Mouse (Mus musculus) embryonic facial prominence, embryonic 10.5 days (tissue): ENCODE measurements around the gene 1700123L14Rik. TPM values are rescaled to one million over a fixed set of nuclear protein-coding genes. Genes with fewer than 3 reads are reported as not detected.
"Not testable (repeated sequence)": the region's sequence is repeated elsewhere in the genome, so short reads cannot be mapped to it uniquely, and the experiment has no call there.

Source experiments
- DNase-seq: peaks from one replicate; pipeline ENCODE4 v3.0.0-alpha.2; 2017; ENCODE audit warnings: low spot score
- H3K27ac ChIP-seq: fragments of 300-500 bp; sonication (generic); replicated peaks from 2 replicates; pipeline ENCODE4 v1.5.1; 2016; ENCODE audit warnings: mild to moderate bottlenecking
- H3K27me3 ChIP-seq: fragments of 300-500 bp; sonication (generic); replicated peaks from 2 replicates; pipeline ENCODE4 v1.6.1; 2016; ENCODE audit warnings: low read depth, mild to moderate bottlenecking; ENCODE audit not compliant: poor library complexity, severe bottlenecking
- H3K36me3 ChIP-seq: fragments of 300-500 bp; sonication (generic); replicated peaks from 2 replicates; pipeline ENCODE4 v1.6.1; 2016; ENCODE audit warnings: mild to moderate bottlenecking, moderate library complexity
- H3K4me1 ChIP-seq: fragments of 300-500 bp; sonication (generic); 2 replicates; pipeline ENCODE4 v1.6.1; 2016
- H3K4me3 ChIP-seq: fragments of 300-500 bp; sonication (generic); 2 replicates; pipeline ENCODE4 v1.5.1; 2016; ENCODE audit warnings: mild to moderate bottlenecking, moderate library complexity
- H3K9me3 ChIP-seq: fragments of 300-500 bp; sonication (generic); 2 replicates; pipeline ENCODE4 v1.6.1; 2016; ENCODE audit warnings: mild to moderate bottlenecking
- WGBS: fragments of 180-500 bp; shearing (Covaris S2); methylation state at CpG from one replicate; pipeline ENCODE4 v1.1.7; 2016; 5-methylcytosine and 5-hydroxymethylcytosine counted together
- polyA plus RNA-seq: library from polyadenylated mRNA; unstranded; fragments of >200 nt; fragmentation: Nextera tagmentation; extraction: Ambion mirVana; gene quantifications from 2 replicates; pipeline ENCODE4 v1.2.1, GENCODE M21; 2016

Gene 1700123L14Rik
- not detected in 2 replicates for polyA plus RNA-seq

- H3K4me1 ChIP-seq: no peaks in the 10 kb centered on the region
- no peaks in the 10 kb centered on the region for H3K27me3 ChIP-seq
- DNase-seq: no peak
- H3K27ac ChIP-seq: no peak within 1 kb of the TSS
- H3K36me3 ChIP-seq: no peaks in the 10 kb centered on the region
- no peak within 1 kb of the TSS for H3K4me3 ChIP-seq
- H3K9me3 ChIP-seq: no peaks in the 10 kb centered on the region
- 86% methylated on average over 18 of the region's 18 CpGs for WGBS
Observed at GRCm38 (mm10) chr6:96165818-96166379, at the start of gene 1700123L14Rik. 1700123L14Rik (minus strand) TSS chr6:96166243.

GRCm38 (mm10) chr6:96205395-96205794, 39.4 kb upstream of the 1700123L14Rik start:
- H3K27me3 ChIP-seq: no peaks in the 10 kb centered on the region
- no peak for DNase-seq
- H3K9me3 ChIP-seq: no peaks in the 10 kb centered on the region
- H3K36me3 ChIP-seq: no peaks in the 10 kb centered on the region
- H3K27ac ChIP-seq: no peak overlapping the region
- H3K4me1 ChIP-seq: no peaks in the 10 kb centered on the region
- WGBS: 92% methylated on average over 2 of the region's 2 CpGs
- H3K4me3 ChIP-seq: no peak overlapping the region

- not testable (repeated sequence) for H3K4me1 ChIP-seq
- WGBS: 89% methylated on average over 2 of the region's 2 CpGs
Observed at GRCm38 (mm10) chr6:96198991-96199390, 32.9 kb upstream of the 1700123L14Rik start.

GRCm38 (mm10) chr6:96186517-96186916, 20.5 kb upstream of the 1700123L14Rik start:
- H3K27me3 ChIP-seq: no peaks in the 10 kb centered on the region
- no peaks in the 10 kb centered on the region for H3K36me3 ChIP-seq
- WGBS: 79% methylated on average over 2 of the region's 2 CpGs
- no peaks in the 10 kb centered on the region for H3K9me3 ChIP-seq
- no peaks in the 10 kb centered on the region for H3K4me1 ChIP-seq
- no peak for DNase-seq
- H3K4me3 ChIP-seq: no peak overlapping the region
- no peak overlapping the region for H3K27ac ChIP-seq

More at GRCm38 (mm10) chr6:96198991-96199390, 32.9 kb upstream of the 1700123L14Rik start:
- H3K27me3 ChIP-seq, H3K4me3 ChIP-seq, H3K9me3 ChIP-seq, DNase-seq, H3K27ac ChIP-seq, H3K36me3 ChIP-seq: not testable (repeated sequence)

- Histone ChIP-seq H3K4me1 (no peaks in the 10 kb centered on the region), H3K36me3 (no peaks in the 10 kb centered on the region), H3K9me3 (no peaks in the 10 kb centered on the region), H3K4me3 (no peak overlapping the region), H3K27me3 (no peaks in the 10 kb centered on the region), H3K27ac (no peak overlapping the region)
- DNase-seq: no peak
- 64% methylated on average over 4 of the region's 4 CpGs for WGBS
Observed at GRCm38 (mm10) chr6:96183392-96183791, 17.3 kb upstream of the 1700123L14Rik start.

- H3K4me3 ChIP-seq: no peak overlapping the region
- no peaks in the 10 kb centered on the region for H3K36me3 ChIP-seq
- H3K9me3 ChIP-seq: no peaks in the 10 kb centered on the region
- no peaks in the 10 kb centered on the region for H3K27me3 ChIP-seq
- no peak for DNase-seq
- no peaks in the 10 kb centered on the region for H3K4me1 ChIP-seq
- H3K27ac ChIP-seq: no peak overlapping the region
Observed at GRCm38 (mm10) chr6:96178530-96178929, 12.5 kb upstream of the 1700123L14Rik start.

- H3K27ac ChIP-seq: no peak overlapping the region
- no peaks in the 10 kb centered on the region for H3K9me3 ChIP-seq
- H3K36me3 ChIP-seq: no peaks in the 10 kb centered on the region
- WGBS: 76% methylated on average over 3 of the region's 3 CpGs
- no peaks in the 10 kb centered on the region for H3K27me3 ChIP-seq
- no peak overlapping the region for H3K4me3 ChIP-seq
- no peak for DNase-seq
- H3K4me1 ChIP-seq: no peaks in the 10 kb centered on the region
Observed at GRCm38 (mm10) chr6:96173681-96174080, 7.6 kb upstream of the 1700123L14Rik start.

GRCm38 (mm10) chr6:96167031-96167430, 988 bp upstream of the 1700123L14Rik start:
- Histone ChIP-seq H3K27ac (no peak overlapping the region), H3K4me1 (no peaks in the 10 kb centered on the region), H3K9me3 (no peaks in the 10 kb centered on the region), H3K27me3 (no peaks in the 10 kb centered on the region), H3K36me3 (no peaks in the 10 kb centered on the region), H3K4me3 (no peak overlapping the region)
- no peak for DNase-seq

GRCm38 (mm10) chr6:96165403-96165802, 640 bp downstream of the 1700123L14Rik start:
- H3K36me3 ChIP-seq: no peaks in the 10 kb centered on the region
- WGBS: 91% methylated on average over 13 of the region's 13 CpGs
- H3K4me3 ChIP-seq: no peak overlapping the region
- DNase-seq: no peak
- H3K4me1 ChIP-seq: no peaks in the 10 kb centered on the region
- no peaks in the 10 kb centered on the region for H3K27me3 ChIP-seq
- H3K27ac ChIP-seq: no peak overlapping the region
- H3K9me3 ChIP-seq: no peaks in the 10 kb centered on the region

GRCm38 (mm10) chr6:96143326-96143725, 22.7 kb downstream of the 1700123L14Rik start:
- Histone ChIP-seq H3K9me3 (no peaks in the 10 kb centered on the region), H3K4me3 (no peak overlapping the region), H3K4me1 (no peaks in the 10 kb centered on the region), H3K36me3 (no peaks in the 10 kb centered on the region), H3K27me3 (no peaks in the 10 kb centered on the region), H3K27ac (no peak overlapping the region)
- DNase-seq: no peak
- 94% methylated on average over 1 of the region's 1 CpGs for WGBS

GRCm38 (mm10) chr6:96116534-96117272, 49.3 kb downstream of the 1700123L14Rik start:
- peak overlapping the region; percentile 85 for H3K27ac ChIP-seq
- peak overlapping the region; percentile 72 for H3K4me3 ChIP-seq
- H3K36me3 ChIP-seq: no peaks in the 10 kb centered on the region
- 1% methylated on average over 32 of the region's 32 CpGs for WGBS
- peaks cover 25% of the 10 kb centered on the region for H3K4me1 ChIP-seq
- H3K27me3 ChIP-seq: peaks cover 27% of the 10 kb centered on the region
- no peaks in the 10 kb centered on the region for H3K9me3 ChIP-seq
- DNase-seq: peak; percentile 67

GRCm38 (mm10) chr6:96116148-96116533, 49.9 kb downstream of the 1700123L14Rik start:
- DNase-seq: no peak
- H3K4me3 ChIP-seq: peak overlapping the region; percentile 72
- H3K9me3 ChIP-seq: no peaks in the 10 kb centered on the region
- H3K36me3 ChIP-seq: no peaks in the 10 kb centered on the region
- peak overlapping the region; percentile 85 for H3K27ac ChIP-seq
- peaks cover 25% of the 10 kb centered on the region for H3K4me1 ChIP-seq
- peaks cover 27% of the 10 kb centered on the region for H3K27me3 ChIP-seq
- 13% methylated on average over 6 of the region's 6 CpGs for WGBS
